Mouse (Mus musculus): ENCODE data around the gene Tmem242. TPM values are rescaled to one million over a fixed set of nuclear protein-coding genes. Genes with fewer than 3 reads are reported as not detected.
"Not testable (repeated sequence)": the region's sequence is repeated elsewhere in the genome, so short reads cannot be mapped to it uniquely, and the experiment has no call there.

Tmem242 gene
- polyA plus RNA-seq, 1 experiment from 2014 or later, result 131 TPM

GRCm38 (mm10) chr17:5443260-5443659 lies 3.2 kb upstream of the Tmem242 start:
- Histone ChIP-seq H3K4me3 (no peak overlapping the region), H3K9ac (no peak overlapping the region), H3K9me3 (no peaks in the 10 kb centered on the region), H3K4me2 (replicated peaks) (no peak overlapping the region), H3K27ac (no peak overlapping the region), H3K36me3 (no peaks in the 10 kb centered on the region), H3K4me1 (peaks cover 4% of the 10 kb centered on the region; the same call in 1 of the 2 replicates), H3K27me3 (0 out of 2 replicates have a peak, but pooled peaks cover 2% of the 10 kb centered on the region)
- no peak for ATAC-seq (ENCODE audit: insufficient number of reproducible peaks, insufficient read depth, low FRiP score, low TSS enrichment)
- WGBS, result 67% methylated on average over 3 of the region's 3 CpGs

GRCm38 (mm10) chr17:5442403-5442802 lies 2.3 kb upstream of the Tmem242 start:
- not testable (repeated sequence) for H3K9me3 ChIP-seq; H3K4me3 ChIP-seq; ATAC-seq (ENCODE audit: insufficient number of reproducible peaks, insufficient read depth, low FRiP score, low TSS enrichment); H3K27ac ChIP-seq; H3K4me2 ChIP-seq (replicated peaks); H3K27me3 ChIP-seq; H3K4me1 ChIP-seq; H3K9ac ChIP-seq; H3K36me3 ChIP-seq
- 83% methylated on average over 5 of the region's 5 CpGs for WGBS

- H3K4me3 ChIP-seq, result peak overlapping the region; percentile 48
- H3K9me3 ChIP-seq, result no peaks in the 10 kb centered on the region
- 0 out of 2 replicates have a peak overlapping the region, but pooled peaks have one; percentile 63 for H3K27ac ChIP-seq
- H3K4me1 ChIP-seq, result peaks cover 6% of the 10 kb centered on the region; the same call in 1 of the 2 replicates
- H3K4me2 ChIP-seq (replicated peaks), result peak overlapping the region; percentile 56
- H3K36me3 ChIP-seq, result peaks cover 5% of the 10 kb centered on the region; the same call in 1 of the 2 replicates
- H3K27me3 ChIP-seq, result no peaks in the 10 kb centered on the region
- peak overlapping the region; percentile 71 for H3K9ac ChIP-seq
- WGBS, result under 1% methylated on average over 8 of the region's 8 CpGs
- no peak for ATAC-seq (ENCODE audit: insufficient number of reproducible peaks, insufficient read depth, low FRiP score, low TSS enrichment)
These were observed 264 bp downstream of the Tmem242 start for GRCm38 (mm10) chr17:5439831-5440158.

- Histone ChIP-seq H3K9me3 (no peaks in the 10 kb centered on the region), H3K9ac (no peak overlapping the region), H3K4me1 (0 out of 2 replicates have a peak, but pooled peaks cover 4% of the 10 kb centered on the region), H3K4me3 (no peak overlapping the region), H3K27ac (no peak overlapping the region), H3K4me2 (replicated peaks) (no peak overlapping the region), H3K36me3 (peaks cover 31% of the 10 kb centered on the region), H3K27me3 (no peaks in the 10 kb centered on the region)
- WGBS, result 77% methylated on average over 9 of the region's 9 CpGs
- ATAC-seq (ENCODE audit: insufficient number of reproducible peaks, insufficient read depth, low FRiP score, low TSS enrichment), result 0 out of 2 replicates have a peak, but pooled peaks have one; percentile 18
These were observed 10.3 kb downstream of the Tmem242 start for GRCm38 (mm10) chr17:5429772-5430133.

- WGBS, result 58% methylated on average over 10 of the region's 10 CpGs
- no peaks in the 10 kb centered on the region for H3K9me3 ChIP-seq
- H3K4me1 ChIP-seq, result 0 out of 2 replicates have a peak, but pooled peaks cover 4% of the 10 kb centered on the region
- H3K27ac ChIP-seq, result no peak overlapping the region
- 0 out of 2 replicates have a peak, but pooled peaks have one; percentile 50 for ATAC-seq (ENCODE audit: insufficient number of reproducible peaks, insufficient read depth, low FRiP score, low TSS enrichment)
- peaks cover 31% of the 10 kb centered on the region for H3K36me3 ChIP-seq
- H3K4me2 ChIP-seq (replicated peaks), result no peak overlapping the region
- H3K9ac ChIP-seq, result no peak overlapping the region
- H3K27me3 ChIP-seq, result no peaks in the 10 kb centered on the region
- H3K4me3 ChIP-seq, result no peak overlapping the region
These were observed 10.8 kb downstream of the Tmem242 start for GRCm38 (mm10) chr17:5429090-5429771.

GRCm38 (mm10) chr17:5425204-5425603 lies 14.9 kb downstream of the Tmem242 start:
- H3K4me1 ChIP-seq, result 0 out of 2 replicates have a peak, but pooled peaks cover 4% of the 10 kb centered on the region
- no peak overlapping the region for H3K4me3 ChIP-seq
- H3K9me3 ChIP-seq, result no peaks in the 10 kb centered on the region
- peaks cover 11% of the 10 kb centered on the region for H3K36me3 ChIP-seq
- H3K9ac ChIP-seq, result no peak overlapping the region
- 56% methylated on average over 3 of the region's 3 CpGs for WGBS
- H3K27me3 ChIP-seq, result no peaks in the 10 kb centered on the region
- H3K4me2 ChIP-seq (replicated peaks), result no peak overlapping the region
- H3K27ac ChIP-seq, result no peak overlapping the region
- no peak for ATAC-seq (ENCODE audit: insufficient number of reproducible peaks, insufficient read depth, low FRiP score, low TSS enrichment)

GRCm38 (mm10) chr17:5424156-5424555 lies 15.9 kb downstream of the Tmem242 start:
- H3K27ac ChIP-seq, result no peak overlapping the region
- H3K9ac ChIP-seq, result no peak overlapping the region
- H3K36me3 ChIP-seq, result peaks cover 13% of the 10 kb centered on the region
- H3K4me3 ChIP-seq, result no peak overlapping the region
- no peak overlapping the region for H3K4me2 ChIP-seq (replicated peaks)
- H3K9me3 ChIP-seq, result no peaks in the 10 kb centered on the region
- H3K4me1 ChIP-seq, result 0 out of 2 replicates have a peak, but pooled peaks cover 4% of the 10 kb centered on the region
- no peak for ATAC-seq (ENCODE audit: insufficient number of reproducible peaks, insufficient read depth, low FRiP score, low TSS enrichment)
- no peaks in the 10 kb centered on the region for H3K27me3 ChIP-seq
- 91% methylated on average over 8 of the region's 8 CpGs for WGBS

GRCm38 (mm10) chr17:5421835-5422234 lies 18.2 kb downstream of the Tmem242 start:
- Histone ChIP-seq H3K9ac (no peak overlapping the region), H3K4me2 (replicated peaks) (no peak overlapping the region), H3K4me3 (no peak overlapping the region), H3K9me3 (no peaks in the 10 kb centered on the region), H3K36me3 (peaks cover 28% of the 10 kb centered on the region), H3K27me3 (no peaks in the 10 kb centered on the region), H3K27ac (no peak overlapping the region), H3K4me1 (0 out of 2 replicates have a peak, but pooled peaks cover 4% of the 10 kb centered on the region)
- ATAC-seq (ENCODE audit: insufficient number of reproducible peaks, insufficient read depth, low FRiP score, low TSS enrichment), result no peak
- 51% methylated on average over 4 of the region's 4 CpGs for WGBS

- no peaks in the 10 kb centered on the region for H3K27me3 ChIP-seq
- no peaks in the 10 kb centered on the region for H3K4me1 ChIP-seq
- H3K4me3 ChIP-seq, result no peak overlapping the region
- no peak overlapping the region for H3K27ac ChIP-seq
- H3K36me3 ChIP-seq, result peaks cover 28% of the 10 kb centered on the region
- no peaks in the 10 kb centered on the region for H3K9me3 ChIP-seq
- no peak overlapping the region for H3K9ac ChIP-seq
- no peak for ATAC-seq (ENCODE audit: insufficient number of reproducible peaks, insufficient read depth, low FRiP score, low TSS enrichment)
- WGBS, result 84% methylated on average over 6 of the region's 6 CpGs
- H3K4me2 ChIP-seq (replicated peaks), result no peak overlapping the region
These were observed 20.1 kb downstream of the Tmem242 start for GRCm38 (mm10) chr17:5419771-5420518.

GRCm38 (mm10) chr17:5419056-5419455 lies 21.0 kb downstream of the Tmem242 start:
- no peak overlapping the region for H3K4me2 ChIP-seq (replicated peaks)
- H3K9me3 ChIP-seq, result no peaks in the 10 kb centered on the region
- H3K4me1 ChIP-seq, result no peaks in the 10 kb centered on the region
- H3K27ac ChIP-seq, result no peak overlapping the region
- no peak overlapping the region for H3K4me3 ChIP-seq
- peaks cover 28% of the 10 kb centered on the region for H3K36me3 ChIP-seq
- H3K27me3 ChIP-seq, result no peaks in the 10 kb centered on the region
- 91% methylated on average over 9 of the region's 9 CpGs for WGBS
- no peak overlapping the region for H3K9ac ChIP-seq
- ATAC-seq (ENCODE audit: insufficient number of reproducible peaks, insufficient read depth, low FRiP score, low TSS enrichment), result no peak

- 94% methylated on average over 11 of the region's 11 CpGs for WGBS
- no peaks in the 10 kb centered on the region for H3K9me3 ChIP-seq
- H3K27me3 ChIP-seq, result no peaks in the 10 kb centered on the region
- no peak within 1 kb of the TSS for H3K9ac ChIP-seq
- ATAC-seq (ENCODE audit: insufficient number of reproducible peaks, insufficient read depth, low FRiP score, low TSS enrichment), result no peak
- no peaks in the 10 kb centered on the region for H3K4me1 ChIP-seq
- H3K4me3 ChIP-seq, result no peak within 1 kb of the TSS
- no peak within 1 kb of the TSS for H3K27ac ChIP-seq
- peaks cover 28% of the 10 kb centered on the region for H3K36me3 ChIP-seq
- H3K4me2 ChIP-seq (replicated peaks), result no peak within 1 kb of the TSS
These were observed 21.5 kb downstream of the Tmem242 start, which contains the start of gene Ldhal6b for GRCm38 (mm10) chr17:5418545-5418944. Gene Ldhal6b, minus strand, starts transcription at chr17:5418767.

GRCm38 (mm10) chr17:5416518-5416917 lies 23.5 kb downstream of the Tmem242 start:
- H3K4me3 ChIP-seq, result no peak overlapping the region
- peaks cover 32% of the 10 kb centered on the region for H3K36me3 ChIP-seq
- 91% methylated on average over 3 of the region's 3 CpGs for WGBS

More at GRCm38 (mm10) chr17:5416518-5416917, 23.5 kb downstream of the Tmem242 start:
- no peak overlapping the region for H3K27ac ChIP-seq
- no peaks in the 10 kb centered on the region for H3K4me1 ChIP-seq
- no peaks in the 10 kb centered on the region for H3K27me3 ChIP-seq
- no peak for ATAC-seq (ENCODE audit: insufficient number of reproducible peaks, insufficient read depth, low FRiP score, low TSS enrichment)
- no peaks in the 10 kb centered on the region for H3K9me3 ChIP-seq
- no peak overlapping the region for H3K9ac ChIP-seq
- no peak overlapping the region for H3K4me2 ChIP-seq (replicated peaks)
